ENCODE assay signal across 10 mouse cellular contexts in genomic region chr12:107977534-107977933, GRCm38 (mm10). TPM values are rescaled to one million over a fixed set of nuclear protein-coding genes. Genes with fewer than 3 reads are reported as not detected.
DNase-seq lines count a peak whose midpoint lies in the region; ATAC-seq lines count a peak whose summit lies in the region.
"Had no signal": no experiment of that assay in that cellular context is flagged by ENCODE, and none has a peak within 500 bp of the region (broad histone marks: within the 10 kb centered on the region; RNA-seq: fewer than 3 reads in every experiment).

No protein-coding gene starts in this region.

- 2% methylated on average over 9 of the region's 9 CpGs for WGBS in forebrain, embryonic 12.5 days
- 5% methylated on average over 9 of the region's 9 CpGs for WGBS in limb, embryonic 11.5 days

- peaks cover 3% of the 10 kb centered on the region; the same call in 1 of the 2 replicates for H3K27me3 ChIP-seq in forebrain, embryonic 12.5 days
- H3K27me3 ChIP-seq in limb, embryonic 11.5 days (ENCODE audit: control insufficient read depth, insufficient read depth, low read length), result no peaks in the 10 kb centered on the region

- H3K9ac ChIP-seq in forebrain, embryonic 12.5 days, result peak overlapping the region; percentile 44
- no peak overlapping the region for H3K9ac ChIP-seq in limb, embryonic 11.5 days (ENCODE audit: low read length)

- ATAC-seq in forebrain, embryonic 12.5 days (ENCODE audit: low FRiP score), result peak; percentile 8; the same call in 1 of the 2 replicates
- no peak for ATAC-seq in limb, embryonic 11.5 days (ENCODE audit: insufficient number of reproducible peaks, low FRiP score, low TSS enrichment, low read depth)

- no peaks in the 10 kb centered on the region; the same call in 1 of the 2 replicates for H3K36me3 ChIP-seq in forebrain, embryonic 12.5 days (replicated peaks)
- H3K36me3 ChIP-seq in limb, embryonic 11.5 days (ENCODE audit: control insufficient read depth, insufficient read depth, low read length), result no peaks in the 10 kb centered on the region

- no peaks in the 10 kb centered on the region for H3K9me3 ChIP-seq in forebrain, embryonic 12.5 days
- H3K9me3 ChIP-seq in limb, embryonic 11.5 days (ENCODE audit: control insufficient read depth, low read length), result no peaks in the 10 kb centered on the region

- peak overlapping the region; percentile 67 for H3K4me2 ChIP-seq in forebrain, embryonic 12.5 days
- peak overlapping the region; percentile 36 for H3K4me2 ChIP-seq in limb, embryonic 11.5 days (ENCODE audit: low read depth, severe bottlenecking)

- H3K4me1 ChIP-seq in forebrain, embryonic 12.5 days, result peaks cover 97% of the 10 kb centered on the region
- peaks cover 91% of the 10 kb centered on the region for H3K4me1 ChIP-seq in limb, embryonic 11.5 days (ENCODE audit: control insufficient read depth, insufficient read depth, low read length)

- H3K4me3 ChIP-seq in forebrain, embryonic 12.5 days (replicated peaks), result peak overlapping the region; percentile 24
- 0 out of 2 replicates have a peak overlapping the region, but pooled peaks have one; percentile 6 for H3K4me3 ChIP-seq in limb, embryonic 11.5 days (ENCODE audit: low read depth, low read length)

- peak overlapping the region; percentile 65 for H3K27ac ChIP-seq in forebrain, embryonic 12.5 days
- no peak overlapping the region for H3K27ac ChIP-seq in limb, embryonic 11.5 days (replicated peaks; ENCODE audit: low read depth, low read length)

- peak; percentile 67 for DNase-seq in right cerebral cortex, postnatal 4 days
- DNase-seq in right cerebral cortex, adult 2 months (ENCODE audit: low spot score in 2 of 2), result no peak
- DNase-seq in limb, embryonic 11.5 days (ENCODE audit: low spot score), result peak; percentile 45
- peak; percentile 64 for DNase-seq in thymus, postnatal 14 days
- no peak for DNase-seq in cerebellum, postnatal 4 days (ENCODE audit: low spot score in 2 of 2)
- DNase-seq in ovary, postnatal 36 days (ENCODE audit: low spot score), result no peak
- no peak for DNase-seq in heart, adult 8-10 months (ENCODE audit: low spot score)
- DNase-seq: cerebellum, adult 11-12 months; right cerebral cortex, postnatal 25 days had no signal

RNA-seq across cellular contexts. Expression of gene Bcl11b, which starts 25.9 kb away (rescaled TPM):
- polyA plus RNA-seq in forebrain, embryonic 12.5 days (2016; fragmentation: Nextera tagmentation; extraction: Ambion mirVana), result 46.0 and 54.4 TPM in 2 replicates
- 8.7 and 12.3 TPM in 2 replicates for polyA plus RNA-seq in limb, embryonic 11.5 days (2014; fragmentation: Nextera tagmentation; extraction: Ambion mirVana)
- total RNA-seq in heart, adult 8-10 months (2022), result 1 to 10 TPM in 2 of 4 experiments, under 1 TPM in 2; 0.75 to 1.8 (median 0.99) TPM

Comparison
In these comparisons a context has a peak if more than half of its experiments do, and no peak if none do; other contexts are left out.
1. DNase-seq: peak in right cerebral cortex, postnatal 4 days (single experiment), limb, embryonic 11.5 days (single experiment) and thymus, postnatal 14 days (single experiment); none in right cerebral cortex, adult 2 months (0 of 2), cerebellum, postnatal 4 days (0 of 2), ovary, postnatal 36 days (single experiment) and heart, adult 8-10 months (single experiment).